Mouse (Mus musculus): ENCODE data around the gene Tmtc4.

Tmtc4 gene

GRCm38 (mm10) chr14:122875056-122875455, 108.8 kb downstream of the Tmtc4 start:
- no peak for DNase-seq (ENCODE audit: low spot score in 2 of 2)

- DNase-seq (ENCODE audit: low spot score in 2 of 2) = no peak
Measured at GRCm38 (mm10) chr14:122872612-122873011, 111.2 kb downstream of the Tmtc4 start.

- DNase-seq (ENCODE audit: low spot score in 2 of 2) = no peak
Measured at GRCm38 (mm10) chr14:122871841-122872580, 111.8 kb downstream of the Tmtc4 start.

- no peak for DNase-seq (ENCODE audit: low spot score in 2 of 2)
Measured at GRCm38 (mm10) chr14:122869831-122870230, 114.0 kb downstream of the Tmtc4 start.

All from spleen, postnatal 36 days (tissue).